Mouse (Mus musculus): ENCODE results near the gene Olfr315.

DNA sequence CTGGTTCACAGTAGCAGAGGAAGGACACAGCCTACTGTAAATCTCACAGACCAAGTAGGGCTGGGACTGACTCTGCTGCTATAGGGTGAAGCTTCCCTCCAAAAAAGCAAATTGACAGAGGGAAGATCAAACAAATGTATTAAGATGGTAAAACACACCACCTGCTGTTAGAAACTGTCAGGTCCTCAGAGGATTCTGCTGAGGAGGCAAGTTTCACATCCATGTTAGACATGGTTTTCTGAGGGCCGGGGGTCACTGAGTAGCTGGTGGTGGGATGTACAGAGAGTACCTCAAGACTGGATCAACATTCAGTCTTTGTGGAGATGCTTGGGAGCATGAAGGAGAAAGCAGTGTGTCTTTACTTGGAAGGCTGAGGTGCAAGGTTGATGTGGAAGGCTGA lies 42.7 kb downstream of the Olfr315 start:
- TF ChIP-seq CTCF (IDR thresholded peaks at IDR 0.05; ENCODE audit: low read depth) = no peak
- TF ChIP-seq EP300 (optimal IDR thresholded peaks at IDR 0.05) = no peak
